Mouse (Mus musculus) MEL (cell line): ENCODE data around the gene Atp2a2.

Experiments used
- CTCF ChIP-seq, 3 experiments: IDR thresholded peaks in 2 of 3; conservative IDR thresholded peaks in 1 of 3; 2 replicates each; pipeline ENCODE4 v1.5.1; 2011 to 2012; ENCODE audit warnings: low read length in 3 of 3, low read depth in 2 of 3, mild to moderate bottlenecking in 2 of 3, improper control_type of control experiment in 1 of 3, inconsistent platforms in 1 of 3, mixed read lengths in 1 of 3, moderate library complexity in 1 of 3; ENCODE audit not compliant: control insufficient read depth in 1 of 3, insufficient read depth in 1 of 3, poor library complexity in 1 of 3, severe bottlenecking in 1 of 3
- EP300 ChIP-seq, 2 experiments: IDR thresholded peaks; 2 replicates each; pipeline ENCODE4 v1.6.1; 2011; ENCODE audit warnings: improper control_type of control experiment in 2 of 2, low read length in 2 of 2, low read depth in 1 of 2, mild to moderate bottlenecking in 1 of 2
- KAT2A ChIP-seq: conservative IDR thresholded peaks from 2 replicates; pipeline ENCODE4 v1.6.1; 2012; ENCODE audit warnings: low read depth, low read length, improper control_type of control experiment, inconsistent platforms
- POLR2A ChIP-seq, 2 experiments: IDR thresholded peaks; 2 replicates each; pipeline ENCODE4 v1.6.1; 2011 to 2012; ENCODE audit warnings: low read length in 2 of 2, mild to moderate bottlenecking in 2 of 2, control low read depth in 1 of 2, improper control_type of control experiment in 1 of 2, low read depth in 1 of 2, moderate library complexity in 1 of 2; ENCODE audit not compliant: control insufficient read depth in 1 of 2, insufficient read depth in 1 of 2, poor library complexity in 1 of 2
- POLR2AphosphoS5 ChIP-seq: IDR thresholded peaks from 2 replicates; pipeline ENCODE4 v1.6.1; 2012; ENCODE audit warnings: low read depth, borderline replicate concordance, mild to moderate bottlenecking, inconsistent platforms, low read length, moderate library complexity, mixed read lengths
- USF1 ChIP-seq: IDR thresholded peaks from 2 replicates; pipeline ENCODE4 v1.6.1; 2014; ENCODE audit warnings: low read depth, mild to moderate bottlenecking, inconsistent platforms, low read length, improper control_type of control experiment, moderate library complexity
- ZNF384 ChIP-seq: IDR thresholded peaks from 2 replicates; pipeline ENCODE4 v1.6.1; 2012; ENCODE audit warnings: low read depth, mild to moderate bottlenecking, inconsistent platforms, low read length, improper control_type of control experiment

- no peak for TF ChIP-seq CTCF (IDR thresholded peaks at IDR 0.05 in 2 of 3, conservative IDR thresholded peaks at IDR 0.05 in 1 of 3; ENCODE audit: control insufficient read depth in 1 of 3, insufficient read depth in 1 of 3, low read depth in 2 of 3, low read length in 3 of 3, poor library complexity in 1 of 3, severe bottlenecking in 1 of 3)
- no peak for TF ChIP-seq ZNF384
- no peak for TF ChIP-seq POLR2A (IDR thresholded peaks at IDR 0.05; ENCODE audit: control insufficient read depth in 1 of 2, insufficient read depth in 1 of 2, low read depth in 1 of 2, low read length in 2 of 2, poor library complexity in 1 of 2)
- no peak for TF ChIP-seq EP300 (IDR thresholded peaks at IDR 0.05; ENCODE audit: low read depth in 1 of 2, low read length in 2 of 2)
- no peak for TF ChIP-seq KAT2A
- TF ChIP-seq USF1: no peak
- TF ChIP-seq POLR2AphosphoS5: no peak
These were observed 10.0 kb upstream of the Atp2a2 start for GRCm38 (mm10) chr5:122512011-122512410.
